Mouse (Mus musculus) cerebellum, adult 2 months (tissue): ENCODE results near the gene BC049352.

ENCODE experiments used
- CTCF ChIP-seq: fragments of 200-500 bp; IDR thresholded peaks from 2 replicates; pipeline ENCODE4 v1.5.1; 2011; ENCODE audit warnings: low read depth, mild to moderate bottlenecking, control low read depth, low read length, moderate library complexity, borderline replicate concordance; ENCODE audit not compliant: insufficient read depth
- POLR2A ChIP-seq: fragments of 200-500 bp; IDR thresholded peaks from 2 replicates; pipeline ENCODE4 v1.6.1; 2011; ENCODE audit warnings: low read length, control low read depth, borderline replicate concordance; ENCODE audit not compliant: insufficient read depth

DNA sequence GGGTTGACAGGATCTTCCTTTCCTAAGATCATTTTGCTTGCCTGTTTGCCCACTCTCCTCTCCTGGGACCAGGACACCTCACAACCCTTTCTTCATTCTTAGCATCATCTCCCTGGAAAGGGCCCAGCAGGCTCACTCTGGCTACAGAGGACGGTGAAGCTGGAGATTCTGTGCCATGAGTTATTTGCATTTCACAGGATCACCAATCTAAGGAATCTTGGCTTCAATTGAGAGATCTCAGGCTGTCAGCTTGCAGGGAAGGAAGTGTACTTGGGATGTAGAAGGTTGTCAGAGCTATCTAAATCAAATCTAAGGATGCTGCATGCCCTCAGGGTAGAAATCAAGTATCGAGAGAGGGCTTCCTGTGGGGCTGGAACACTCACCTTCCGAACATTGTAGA, 8.3 kb upstream of the BC049352 start:
- no peak for TF ChIP-seq CTCF
- TF ChIP-seq POLR2A = no peak
